Mouse (Mus musculus) bone marrow macrophage, adult 2 months (primary cell): ENCODE measurements around the gene Senp3.
"Not testable (repeated sequence)": the region's sequence is repeated elsewhere in the genome, so short reads cannot be mapped to it uniquely, and the experiment has no call there.

Experiments used
- CTCF ChIP-seq: IDR thresholded peaks from 2 replicates; pipeline ENCODE4 v1.5.1; 2012; ENCODE audit warnings: low read depth, mild to moderate bottlenecking, low read length, moderate library complexity
- POLR2A ChIP-seq: IDR thresholded peaks from 2 replicates; pipeline ENCODE4 v1.6.1; 2012; ENCODE audit warnings: mild to moderate bottlenecking, low read depth, low read length, borderline replicate concordance

- not testable (repeated sequence) for TF ChIP-seq POLR2A, CTCF
These were observed 21.5 kb upstream of the Senp3 start for GRCm38 (mm10) chr11:69703381-69703780.
